In the genomic region with DNA sequence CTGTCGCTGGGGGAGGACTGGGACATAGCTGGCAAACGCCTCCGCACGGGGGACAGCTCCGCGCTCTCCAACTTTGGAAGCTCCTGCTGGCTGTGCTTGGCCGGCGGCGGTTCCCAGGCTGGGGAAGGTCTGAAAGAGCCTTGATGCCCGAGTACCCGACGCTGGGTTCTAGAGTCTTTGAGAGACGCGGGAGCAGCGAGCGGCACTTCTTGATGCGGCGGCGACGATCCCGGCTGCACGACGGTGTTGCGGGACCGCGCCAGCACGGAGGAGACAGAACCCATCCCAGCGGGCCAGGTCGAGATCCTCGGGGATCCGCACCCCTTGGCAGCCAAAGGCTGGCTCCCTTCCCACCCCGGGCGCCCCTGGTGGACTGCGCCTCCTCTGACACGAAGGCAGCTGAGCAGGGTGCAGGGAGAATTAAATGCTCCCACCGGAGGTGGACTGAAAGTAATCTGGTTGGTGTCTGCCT, we compare ENCODE assay signal across 9 mouse cellular contexts. TPM values are rescaled to one million over a fixed set of nuclear protein-coding genes. Genes with fewer than 3 reads are reported as not detected.
A peak's percentile ranks its signal among the peaks of the same experiment; 100 is the strongest.
DNase-seq lines count a peak whose midpoint lies in the region; ATAC-seq and TF ChIP-seq lines count a peak whose summit lies in the region.
"Had no signal": no experiment of that assay in that cellular context is flagged by ENCODE, and none has a peak within 500 bp of the region (broad histone marks: within the 10 kb centered on the region; RNA-seq: fewer than 3 reads in every experiment).

No protein-coding gene starts in this region.

- H3K4me1 ChIP-seq in ES-Bruce4 (ENCODE audit: control insufficient read depth, insufficient read depth, low read length), result no peaks in the 10 kb centered on the region
- H3K4me1 ChIP-seq in hindbrain, embryonic 11.5 days (replicated peaks; ENCODE audit: control insufficient read depth, insufficient read depth, low read length), result no peaks in the 10 kb centered on the region
- H3K4me1 ChIP-seq in liver, embryonic 15.5 days (replicated peaks), result no peaks in the 10 kb centered on the region

- TF ChIP-seq CTCF in ES-Bruce4 (IDR thresholded peaks at IDR 0.05; ENCODE audit: low read depth, low read length), result no peak

- TF ChIP-seq EP300 in ES-Bruce4 (IDR thresholded peaks at IDR 0.05; ENCODE audit: insufficient read depth, low read depth, low read length), result no peak

- H3K36me3 ChIP-seq in ES-Bruce4 (ENCODE audit: control insufficient read depth, insufficient read depth, low read length, poor library complexity, severe bottlenecking), result no peaks in the 10 kb centered on the region
- H3K36me3 ChIP-seq in hindbrain, embryonic 11.5 days (ENCODE audit: control insufficient read depth, insufficient read depth, low read length), result no peaks in the 10 kb centered on the region
- H3K36me3 ChIP-seq in liver, embryonic 15.5 days (replicated peaks), result no peaks in the 10 kb centered on the region

- no peaks in the 10 kb centered on the region for H3K9me3 ChIP-seq in ES-Bruce4 (replicated peaks; ENCODE audit: control insufficient read depth, insufficient read depth, low read length, poor library complexity, severe bottlenecking)
- no peaks in the 10 kb centered on the region for H3K9me3 ChIP-seq in hindbrain, embryonic 11.5 days (ENCODE audit: control insufficient read depth, low read length)
- H3K9me3 ChIP-seq in liver, embryonic 15.5 days (replicated peaks), result no peaks in the 10 kb centered on the region

- no peaks in the 10 kb centered on the region for H3K27me3 ChIP-seq in ES-Bruce4 (ENCODE audit: control insufficient read depth, insufficient read depth, low read length, poor library complexity, severe bottlenecking)
- H3K27me3 ChIP-seq in hindbrain, embryonic 11.5 days (ENCODE audit: control insufficient read depth, insufficient read depth, low read length), result peaks cover 3% of the 10 kb centered on the region; the same call in 1 of the 2 replicates
- peaks cover 36% of the 10 kb centered on the region for H3K27me3 ChIP-seq in liver, embryonic 15.5 days
- H3K27me3 ChIP-seq: CH12.LX had no signal

- DNase-seq in frontal cortex, postnatal 14 days (ENCODE audit: low spot score in 2 of 2), result no peak
- DNase-seq in embryo, embryonic 11.5 days (ENCODE audit: low read depth, low spot score), result peak; percentile 7
- peak; percentile 56 for DNase-seq in hindbrain, embryonic 11.5 days (ENCODE audit: low spot score)
- DNase-seq in right cerebral cortex, postnatal 10 days (ENCODE audit: low spot score in 2 of 2), result peak; percentile 21 to 32
- DNase-seq in ovary, postnatal 14 days (ENCODE audit: low spot score), result no peak

- 0 out of 2 replicates have a peak overlapping the region, but pooled peaks have one; percentile 14 for H3K9ac ChIP-seq in ES-Bruce4 (ENCODE audit: low read depth, poor library complexity, severe bottlenecking)
- peak overlapping the region; percentile 50 for H3K9ac ChIP-seq in hindbrain, embryonic 11.5 days (ENCODE audit: low read depth, low read length)
- H3K9ac ChIP-seq in liver, embryonic 15.5 days, result no peak overlapping the region

- peak overlapping the region; percentile 85 for H3K4me2 ChIP-seq in hindbrain, embryonic 11.5 days (replicated peaks; ENCODE audit: low read depth, low read length)
- H3K4me2 ChIP-seq in liver, embryonic 15.5 days, result peak overlapping the region; percentile 62

- H3K4me3 ChIP-seq in ES-Bruce4 (ENCODE audit: low read depth, low read length), result peak overlapping the region; percentile 56
- peak overlapping the region; percentile 40 for H3K4me3 ChIP-seq in hindbrain, embryonic 11.5 days (ENCODE audit: low read depth, low read length)
- H3K4me3 ChIP-seq in liver, embryonic 15.5 days (replicated peaks), result peak overlapping the region; percentile 43

- WGBS in hindbrain, embryonic 11.5 days, result under 1% methylated on average over 36 of the region's 36 CpGs
- whole genome bisulfite sequencing in liver, embryonic 15.5 days (ENCODE audit: insufficient replicate concordance), result 1% methylated on average over 36 of the region's 36 CpGs

- ATAC-seq in frontal cortex, adult (ENCODE audit: low TSS enrichment), result peak; percentile 96
- peak; percentile 67; the same call in 1 of the 2 replicates for ATAC-seq in hindbrain, embryonic 11.5 days (ENCODE audit: low FRiP score)
- no peak for ATAC-seq in liver, embryonic 15.5 days (ENCODE audit: insufficient read depth)

- no peak for TF ChIP-seq POLR2A in ES-Bruce4 (IDR thresholded peaks at IDR 0.05; ENCODE audit: insufficient read depth, low read length)

- no peak overlapping the region for H3K27ac ChIP-seq in ES-Bruce4 (ENCODE audit: insufficient read depth, low read length)
- no peak overlapping the region for H3K27ac ChIP-seq in hindbrain, embryonic 11.5 days (ENCODE audit: low read depth, low read length)
- no peak overlapping the region for H3K27ac ChIP-seq in liver, embryonic 15.5 days (replicated peaks)

RNA-seq across cellular contexts. Expression of gene Lsm5, which starts 52.4 kb away (rescaled TPM):
- 149 and 182 TPM in 2 replicates for polyA plus RNA-seq in ES-Bruce4 (2011; ENCODE audit: insufficient read depth, insufficient read length, low read depth, missing spikeins)
- 184 and 192 TPM in 2 replicates for polyA plus RNA-seq in hindbrain, embryonic 11.5 days (2014; fragmentation: Nextera tagmentation; extraction: Ambion mirVana)
- polyA plus RNA-seq in liver, embryonic 15.5 days (2015; fragmentation: Nextera tagmentation; extraction: Ambion mirVana), result 39.9 and 58.2 TPM in 2 replicates

Comparison
In these comparisons a context has a peak if more than half of its experiments do, and no peak if none do; other contexts are left out.
1. DNase-seq: peak in embryo, embryonic 11.5 days (single experiment), hindbrain, embryonic 11.5 days (single experiment) and right cerebral cortex, postnatal 10 days (2 of 2); none in frontal cortex, postnatal 14 days (0 of 2) and ovary, postnatal 14 days (single experiment).
2. Peak in every context shown above with its lines, with median percentiles within 50 percentile points of each other: H3K4me3 ChIP-seq.